In the genomic region with DNA sequence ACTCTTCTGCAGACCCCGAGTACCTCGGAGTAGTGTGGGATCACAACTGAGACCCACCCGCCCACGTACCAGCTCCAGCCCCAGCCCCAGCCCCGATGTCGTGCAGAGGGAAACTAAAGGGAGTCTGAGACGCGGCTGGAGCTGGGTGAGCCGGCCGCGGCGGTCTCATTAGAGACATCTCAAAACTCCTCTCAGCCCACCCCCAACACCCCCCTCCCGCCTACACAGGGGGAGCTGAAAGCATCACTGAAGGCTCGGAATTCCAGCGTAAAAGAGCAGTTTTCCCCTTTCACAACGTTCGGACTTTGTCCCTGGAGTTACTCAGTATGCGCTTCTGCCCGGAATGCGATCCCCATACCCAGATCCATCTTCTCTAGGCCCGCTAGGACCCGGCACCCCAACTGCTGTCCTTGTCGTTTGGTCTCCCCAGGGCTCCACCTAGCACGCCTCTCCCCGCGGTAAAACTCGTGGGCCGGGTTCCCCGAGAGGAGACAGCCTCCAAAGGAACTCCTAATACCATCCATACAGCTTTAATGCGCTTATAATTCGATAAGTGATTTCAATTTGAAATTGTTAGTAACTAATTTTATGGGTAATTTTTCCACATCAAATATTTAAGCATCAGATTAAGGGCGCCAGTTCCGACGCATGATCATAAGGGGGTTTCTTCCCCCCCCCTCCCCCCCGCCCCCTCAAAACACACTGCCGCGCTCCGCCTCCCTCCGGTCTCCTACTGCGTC, we compare ENCODE assay signal across 8 mouse cellular contexts.
A peak's percentile ranks its signal among the peaks of the same experiment; 100 is the strongest.
DNase-seq lines count a peak whose midpoint lies in the region; ATAC-seq and TF ChIP-seq lines count a peak whose summit lies in the region.

No protein-coding gene starts in this region.

- peak; percentile 43 for DNase-seq in thymus, postnatal 0 days (ENCODE audit: low spot score)
- DNase-seq in thymus, adult 2 months: no peak
- peak; percentile 77 for DNase-seq in lung, embryonic 14.5 days
- peak; percentile 66 for DNase-seq in retina, embryonic 14.5 days (ENCODE audit: low spot score)
- DNase-seq in thymus, postnatal 10 days (ENCODE audit: low spot score in 2 of 2): no peak

- H3K9me3 ChIP-seq in forebrain, embryonic 12.5 days: no peaks in the 10 kb centered on the region
- H3K9me3 ChIP-seq in intestine, embryonic 16.5 days (ENCODE audit: control insufficient read depth, low read length): no peaks in the 10 kb centered on the region
- no peaks in the 10 kb centered on the region for H3K9me3 ChIP-seq in lung, embryonic 14.5 days (ENCODE audit: low read depth, low read length)

- no peak for TF ChIP-seq POLR2A in thymus, adult 2 months (IDR thresholded peaks at IDR 0.05; ENCODE audit: control insufficient read depth, extremely low read depth, insufficient read depth, low read length, poor library complexity)
- TF ChIP-seq POLR2A in bone marrow macrophage, adult 2 months (IDR thresholded peaks at IDR 0.05; ENCODE audit: borderline replicate concordance, low read depth, low read length): no peak

- peak; percentile 19 for ATAC-seq in forebrain, embryonic 12.5 days (ENCODE audit: low FRiP score)
- peak; percentile 61 for ATAC-seq in intestine, embryonic 16.5 days
- ATAC-seq in lung, embryonic 14.5 days (ENCODE audit: insufficient read depth): peak; percentile 53

- H3K4me1 ChIP-seq in thymus, adult 2 months (replicated peaks; ENCODE audit: control insufficient read depth, insufficient read depth, low read length): no peaks in the 10 kb centered on the region
- no peaks in the 10 kb centered on the region for H3K4me1 ChIP-seq in bone marrow macrophage, adult 2 months (ENCODE audit: control insufficient read depth, insufficient read depth, low read length)
- H3K4me1 ChIP-seq in forebrain, embryonic 12.5 days: peaks cover 54% of the 10 kb centered on the region
- H3K4me1 ChIP-seq in intestine, embryonic 16.5 days (ENCODE audit: control insufficient read depth, insufficient read depth, low read length): 0 out of 2 replicates have a peak, but pooled peaks cover 3% of the 10 kb centered on the region
- peaks cover 5% of the 10 kb centered on the region; the same call in 1 of the 2 replicates for H3K4me1 ChIP-seq in lung, embryonic 14.5 days (ENCODE audit: insufficient read depth)

- H3K27ac ChIP-seq in thymus, adult 2 months (ENCODE audit: control insufficient read depth, insufficient read depth, low read length): no peak overlapping the region
- H3K27ac ChIP-seq in bone marrow macrophage, adult 2 months (ENCODE audit: insufficient read depth, low read depth, low read length): no peak overlapping the region
- H3K27ac ChIP-seq in forebrain, embryonic 12.5 days: no peak overlapping the region
- H3K27ac ChIP-seq in intestine, embryonic 16.5 days (ENCODE audit: low read length): peak overlapping the region; percentile 90
- H3K27ac ChIP-seq in lung, embryonic 14.5 days (ENCODE audit: low read depth): peak overlapping the region; percentile 90

- H3K4me3 ChIP-seq in thymus, adult 2 months (ENCODE audit: control insufficient read depth, insufficient read depth, low read length): no peak overlapping the region; the same call in 1 of the 2 replicates
- H3K4me3 ChIP-seq in bone marrow macrophage, adult 2 months (ENCODE audit: insufficient read depth, low read length): peak overlapping the region; percentile 22
- peak overlapping the region; percentile 47 for H3K4me3 ChIP-seq in forebrain, embryonic 12.5 days (replicated peaks)
- peak overlapping the region; percentile 50 for H3K4me3 ChIP-seq in intestine, embryonic 16.5 days (ENCODE audit: low read length)
- peak overlapping the region; percentile 41 for H3K4me3 ChIP-seq in lung, embryonic 14.5 days (ENCODE audit: low read depth, low read length)

- under 1% methylated on average over 40 of the region's 40 CpGs for WGBS in thymus, adult 2 months
- under 1% methylated on average over 39 of the region's 40 CpGs for WGBS in forebrain, embryonic 12.5 days
- under 1% methylated on average over 39 of the region's 40 CpGs for WGBS in intestine, embryonic 16.5 days
- under 1% methylated on average over 40 of the region's 40 CpGs for WGBS in lung, embryonic 14.5 days

- peaks cover 29% of the 10 kb centered on the region; the same call in 1 of the 2 replicates for H3K27me3 ChIP-seq in thymus, adult 2 months (ENCODE audit: control insufficient read depth, insufficient read depth, low read length)
- H3K27me3 ChIP-seq in forebrain, embryonic 12.5 days: peaks cover 36% of the 10 kb centered on the region
- no peaks in the 10 kb centered on the region for H3K27me3 ChIP-seq in intestine, embryonic 16.5 days (replicated peaks; ENCODE audit: control insufficient read depth, insufficient read depth, low read length)
- 0 out of 2 replicates have a peak, but pooled peaks cover 15% of the 10 kb centered on the region for H3K27me3 ChIP-seq in lung, embryonic 14.5 days (ENCODE audit: insufficient read depth, low read length)

- no peaks in the 10 kb centered on the region for H3K36me3 ChIP-seq in thymus, adult 2 months (ENCODE audit: control insufficient read depth, insufficient read depth, low read length)
- no peaks in the 10 kb centered on the region for H3K36me3 ChIP-seq in forebrain, embryonic 12.5 days (replicated peaks)
- no peaks in the 10 kb centered on the region for H3K36me3 ChIP-seq in intestine, embryonic 16.5 days (ENCODE audit: control insufficient read depth, insufficient read depth, low read length)
- H3K36me3 ChIP-seq in lung, embryonic 14.5 days (ENCODE audit: insufficient read depth): peaks cover 14% of the 10 kb centered on the region

- H3K4me2 ChIP-seq in forebrain, embryonic 12.5 days: peak overlapping the region; percentile 76
- peak overlapping the region; percentile 88 for H3K4me2 ChIP-seq in intestine, embryonic 16.5 days (ENCODE audit: low read depth, low read length)
- H3K4me2 ChIP-seq in lung, embryonic 14.5 days: peak overlapping the region; percentile 79

- no peak for TF ChIP-seq CTCF in thymus, adult 2 months (IDR thresholded peaks at IDR 0.05; ENCODE audit: borderline replicate concordance, control insufficient read depth, extremely low read depth, insufficient read depth, low read length, poor library complexity)
- TF ChIP-seq CTCF in bone marrow macrophage, adult 2 months (IDR thresholded peaks at IDR 0.05; ENCODE audit: low read depth, low read length): no peak
- TF ChIP-seq CTCF in lung, embryonic 14.5 days (IDR thresholded peaks at IDR 0.05; ENCODE audit: low read depth): no peak

- peak overlapping the region; percentile 51 for H3K9ac ChIP-seq in forebrain, embryonic 12.5 days
- H3K9ac ChIP-seq in intestine, embryonic 16.5 days (ENCODE audit: low read depth, low read length): peak overlapping the region; percentile 73
- peak overlapping the region; percentile 59 for H3K9ac ChIP-seq in lung, embryonic 14.5 days

Comparison
In these comparisons a context has a peak if more than half of its experiments do, and no peak if none do; other contexts are left out.
1. DNase-seq: peak in thymus, postnatal 0 days (single experiment), lung, embryonic 14.5 days (single experiment) and retina, embryonic 14.5 days (single experiment); none in thymus, adult 2 months (single experiment) and thymus, postnatal 10 days (0 of 2).
2. H3K27ac ChIP-seq: peak in intestine, embryonic 16.5 days (single experiment) and lung, embryonic 14.5 days (single experiment); none in thymus, adult 2 months (single experiment), bone marrow macrophage, adult 2 months (single experiment) and forebrain, embryonic 12.5 days (single experiment).
3. Peak in every context shown above with its lines, with median percentiles within 50 percentile points of each other: ATAC-seq, H3K4me2 ChIP-seq and H3K9ac ChIP-seq.